Mouse (Mus musculus): ENCODE measurements around the gene Grik4. TPM values are rescaled to one million over a fixed set of nuclear protein-coding genes. Genes with fewer than 3 reads are reported as not detected.
A peak's percentile ranks its signal among the peaks of the same experiment; 100 is the strongest.

Grik4 gene
- polyA plus RNA-seq, 1 experiment from 2014 or later = 1.2 TPM

DNA sequence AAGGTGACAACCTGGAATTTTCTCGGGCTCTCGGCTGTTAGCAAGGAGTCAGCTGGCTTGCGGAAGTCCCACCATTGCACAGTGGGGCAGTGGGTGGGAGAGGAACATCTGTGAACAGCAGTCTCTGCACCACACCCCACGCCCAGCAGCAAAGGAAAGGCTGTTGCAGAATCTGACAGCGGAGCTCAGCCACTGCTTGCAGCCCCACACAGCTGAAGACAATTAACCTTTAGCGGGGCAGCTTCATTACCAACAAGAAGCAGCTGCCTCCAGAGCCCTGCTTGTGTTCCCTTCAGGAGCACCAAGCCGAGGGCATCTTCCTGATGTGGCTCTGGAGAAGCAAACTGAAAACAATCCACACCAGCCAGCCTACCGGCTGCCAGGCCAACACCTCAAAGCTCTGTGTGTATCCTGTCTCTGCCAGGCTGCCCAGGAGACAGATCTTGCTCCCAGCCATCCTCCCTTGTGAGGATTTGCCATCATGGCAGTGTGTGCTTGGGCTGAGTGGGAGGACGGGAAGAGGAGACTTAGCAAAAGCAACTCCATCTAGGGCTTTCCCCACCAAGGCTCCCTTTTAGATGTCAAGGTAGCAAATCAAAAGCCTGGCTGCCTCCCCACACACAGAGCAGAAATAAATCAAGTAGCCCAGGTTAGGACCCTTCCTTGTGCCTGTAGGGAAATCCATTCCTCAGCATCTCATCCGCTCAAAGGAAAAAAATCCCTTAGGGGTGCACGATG lies 179.3 kb downstream of the Grik4 start:
- Histone ChIP-seq H3K4me3 (ENCODE audit: low read depth, low read length) (no peak overlapping the region), H3K4me2 (no peak overlapping the region), H3K9ac (ENCODE audit: low read length) (no peak overlapping the region; the same call in 1 of the 2 replicates), H3K27me3 (ENCODE audit: control insufficient read depth, insufficient read depth, low read length) (no peaks in the 10 kb centered on the region), H3K27ac (ENCODE audit: low read depth, low read length) (no peak overlapping the region), H3K4me1 (ENCODE audit: control insufficient read depth, insufficient read depth, low read length) (peaks cover 6% of the 10 kb centered on the region), H3K36me3 (ENCODE audit: control insufficient read depth, insufficient read depth, low read length) (no peaks in the 10 kb centered on the region), H3K9me3 (ENCODE audit: control insufficient read depth, low read length) (no peaks in the 10 kb centered on the region)
- DNase-seq (ENCODE audit: low spot score, missing footprints) = peak; percentile 85
- no peak for ATAC-seq (ENCODE audit: low FRiP score)
- WGBS = 57% methylated on average over 11 of the region's 11 CpGs

GRCm38 (mm10) chr9:42758682-42759205 lies 185.5 kb downstream of the Grik4 start:
- WGBS = 51% methylated on average over 5 of the region's 5 CpGs
- no peak overlapping the region for H3K27ac ChIP-seq (ENCODE audit: low read depth, low read length)
- DNase-seq (ENCODE audit: low spot score, missing footprints) = peak; percentile 76

DNA sequence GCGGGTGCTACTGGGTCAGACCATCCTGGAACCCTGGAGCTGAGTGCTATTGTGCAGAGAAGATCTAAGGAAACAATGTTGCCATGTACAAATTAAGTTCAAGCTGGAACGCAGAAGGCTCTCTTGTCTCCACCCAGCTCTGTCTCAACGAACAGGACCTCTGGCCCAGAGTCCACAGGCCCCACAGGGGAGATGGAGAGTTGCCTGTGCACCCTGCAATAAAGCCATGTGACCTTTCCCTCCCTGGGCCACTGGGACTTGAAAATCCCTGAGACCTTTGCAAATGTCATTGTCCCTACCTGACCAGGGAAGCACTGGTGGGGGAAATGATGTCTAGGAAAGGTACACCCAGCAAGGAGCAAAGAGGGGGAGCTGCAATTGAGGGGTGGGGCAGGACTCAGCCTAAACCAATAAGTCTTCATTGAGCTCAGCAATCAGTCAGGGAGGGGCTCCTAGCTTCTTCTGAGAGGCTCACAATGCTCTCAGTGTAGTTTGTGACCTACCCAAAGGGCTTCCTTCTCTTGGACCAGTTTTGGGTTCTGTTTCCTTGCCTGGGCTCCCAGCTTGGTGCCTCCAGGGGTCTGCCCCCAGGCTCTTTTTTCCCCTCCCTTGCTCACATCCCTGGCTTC lies 187.2 kb downstream of the Grik4 start:
- Histone ChIP-seq H3K4me1 (ENCODE audit: control insufficient read depth, insufficient read depth, low read length) (no peaks in the 10 kb centered on the region), H3K9ac (ENCODE audit: low read length) (no peak overlapping the region), H3K27ac (ENCODE audit: low read depth, low read length) (no peak overlapping the region), H3K4me2 (no peak overlapping the region), H3K36me3 (ENCODE audit: control insufficient read depth, insufficient read depth, low read length) (no peaks in the 10 kb centered on the region), H3K27me3 (ENCODE audit: control insufficient read depth, insufficient read depth, low read length) (no peaks in the 10 kb centered on the region), H3K9me3 (ENCODE audit: control insufficient read depth, low read length) (no peaks in the 10 kb centered on the region), H3K4me3 (ENCODE audit: low read depth, low read length) (no peak overlapping the region)
- ATAC-seq (ENCODE audit: low FRiP score) (no peak), DNase-seq (ENCODE audit: low spot score, missing footprints) (peak; percentile 26)
- WGBS = 80% methylated on average over 3 of the region's 3 CpGs

More at GRCm38 (mm10) chr9:42758682-42759205, 185.5 kb downstream of the Grik4 start:
- Histone ChIP-seq H3K36me3 (ENCODE audit: control insufficient read depth, insufficient read depth, low read length) (no peaks in the 10 kb centered on the region), H3K4me1 (ENCODE audit: control insufficient read depth, insufficient read depth, low read length) (no peaks in the 10 kb centered on the region), H3K9ac (ENCODE audit: low read length) (no peak overlapping the region), H3K27me3 (ENCODE audit: control insufficient read depth, insufficient read depth, low read length) (no peaks in the 10 kb centered on the region), H3K4me3 (ENCODE audit: low read depth, low read length) (no peak overlapping the region), H3K9me3 (ENCODE audit: control insufficient read depth, low read length) (no peaks in the 10 kb centered on the region), H3K4me2 (no peak overlapping the region)
- ATAC-seq (ENCODE audit: low FRiP score) = no peak

GRCm38 (mm10) chr9:42754699-42755098 lies 189.6 kb downstream of the Grik4 start:
- ATAC-seq (ENCODE audit: low FRiP score) (no peak), DNase-seq (ENCODE audit: low spot score, missing footprints) (peak; percentile 70)
- Histone ChIP-seq H3K27me3 (ENCODE audit: control insufficient read depth, insufficient read depth, low read length) (no peaks in the 10 kb centered on the region), H3K27ac (ENCODE audit: low read depth, low read length) (no peak overlapping the region), H3K4me3 (ENCODE audit: low read depth, low read length) (no peak overlapping the region), H3K4me2 (no peak overlapping the region), H3K4me1 (ENCODE audit: control insufficient read depth, insufficient read depth, low read length) (no peaks in the 10 kb centered on the region), H3K36me3 (ENCODE audit: control insufficient read depth, insufficient read depth, low read length) (no peaks in the 10 kb centered on the region), H3K9me3 (ENCODE audit: control insufficient read depth, low read length) (no peaks in the 10 kb centered on the region), H3K9ac (ENCODE audit: low read length) (no peak overlapping the region)
- WGBS = 62% methylated on average over 8 of the region's 8 CpGs

GRCm38 (mm10) chr9:42751160-42751559 lies 193.1 kb downstream of the Grik4 start:
- 86% methylated on average over 2 of the region's 2 CpGs for WGBS
- no peak overlapping the region for H3K27ac ChIP-seq (ENCODE audit: low read depth, low read length)
- ATAC-seq (ENCODE audit: low FRiP score) = no peak
- H3K9ac ChIP-seq (ENCODE audit: low read length) = no peak overlapping the region
- H3K27me3 ChIP-seq (ENCODE audit: control insufficient read depth, insufficient read depth, low read length) = no peaks in the 10 kb centered on the region
- H3K9me3 ChIP-seq (ENCODE audit: control insufficient read depth, low read length) = no peaks in the 10 kb centered on the region
- no peak overlapping the region for H3K4me3 ChIP-seq (ENCODE audit: low read depth, low read length)
- no peaks in the 10 kb centered on the region for H3K4me1 ChIP-seq (ENCODE audit: control insufficient read depth, insufficient read depth, low read length)
- no peak overlapping the region for H3K4me2 ChIP-seq
- DNase-seq (ENCODE audit: low spot score, missing footprints) = no peak
- H3K36me3 ChIP-seq (ENCODE audit: control insufficient read depth, insufficient read depth, low read length) = no peaks in the 10 kb centered on the region

GRCm38 (mm10) chr9:42750176-42750575 lies 194.1 kb downstream of the Grik4 start:
- 70% methylated on average over 3 of the region's 3 CpGs for WGBS
- no peak overlapping the region for H3K9ac ChIP-seq (ENCODE audit: low read length)
- no peak overlapping the region for H3K27ac ChIP-seq (ENCODE audit: low read depth, low read length)
- no peaks in the 10 kb centered on the region for H3K9me3 ChIP-seq (ENCODE audit: control insufficient read depth, low read length)
- no peaks in the 10 kb centered on the region for H3K36me3 ChIP-seq (ENCODE audit: control insufficient read depth, insufficient read depth, low read length)
- ATAC-seq (ENCODE audit: low FRiP score) (no peak), DNase-seq (ENCODE audit: low spot score, missing footprints) (no peak)
- no peaks in the 10 kb centered on the region for H3K4me1 ChIP-seq (ENCODE audit: control insufficient read depth, insufficient read depth, low read length)
- H3K27me3 ChIP-seq (ENCODE audit: control insufficient read depth, insufficient read depth, low read length) = no peaks in the 10 kb centered on the region
- H3K4me3 ChIP-seq (ENCODE audit: low read depth, low read length) = no peak overlapping the region
- no peak overlapping the region for H3K4me2 ChIP-seq

- H3K4me2 ChIP-seq = no peak overlapping the region
- no peaks in the 10 kb centered on the region for H3K4me1 ChIP-seq (ENCODE audit: control insufficient read depth, insufficient read depth, low read length)
- no peak overlapping the region for H3K27ac ChIP-seq (ENCODE audit: low read depth, low read length)
- no peak for DNase-seq (ENCODE audit: low spot score, missing footprints)
- H3K9ac ChIP-seq (ENCODE audit: low read length) = no peak overlapping the region
- no peaks in the 10 kb centered on the region for H3K27me3 ChIP-seq (ENCODE audit: control insufficient read depth, insufficient read depth, low read length)
- 93% methylated on average over 8 of the region's 8 CpGs for WGBS
- no peaks in the 10 kb centered on the region for H3K36me3 ChIP-seq (ENCODE audit: control insufficient read depth, insufficient read depth, low read length)
- H3K9me3 ChIP-seq (ENCODE audit: control insufficient read depth, low read length) = no peaks in the 10 kb centered on the region
- no peak overlapping the region for H3K4me3 ChIP-seq (ENCODE audit: low read depth, low read length)
- no peak for ATAC-seq (ENCODE audit: low FRiP score)
Observed at GRCm38 (mm10) chr9:42745982-42746381, 198.3 kb downstream of the Grik4 start.

DNA sequence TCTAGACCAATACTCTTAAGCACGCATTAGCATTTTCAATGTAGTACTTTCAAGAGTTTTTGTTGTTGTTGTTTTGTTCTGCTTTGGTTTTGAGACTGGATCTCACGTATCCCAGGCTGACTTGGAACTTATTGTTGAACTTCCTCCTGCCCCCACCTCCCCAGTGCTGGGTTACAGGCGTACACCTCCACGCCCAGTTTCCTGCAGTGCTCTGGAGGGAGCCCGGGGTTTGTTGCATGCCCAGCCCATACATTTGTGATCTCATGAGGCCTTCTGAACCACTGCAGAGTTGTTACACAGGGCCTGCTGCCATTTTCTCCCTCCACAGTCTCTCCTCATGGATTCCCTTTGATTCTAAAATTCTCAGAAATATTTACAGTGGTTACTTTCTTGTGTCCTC lies 201.9 kb downstream of the Grik4 start:
- Histone ChIP-seq H3K4me2 (no peak overlapping the region), H3K4me3 (ENCODE audit: low read depth, low read length) (no peak overlapping the region), H3K27ac (ENCODE audit: low read depth, low read length) (no peak overlapping the region), H3K9me3 (ENCODE audit: control insufficient read depth, low read length) (no peaks in the 10 kb centered on the region), H3K9ac (ENCODE audit: low read length) (no peak overlapping the region), H3K27me3 (ENCODE audit: control insufficient read depth, insufficient read depth, low read length) (no peaks in the 10 kb centered on the region), H3K4me1 (ENCODE audit: control insufficient read depth, insufficient read depth, low read length) (no peaks in the 10 kb centered on the region), H3K36me3 (ENCODE audit: control insufficient read depth, insufficient read depth, low read length) (no peaks in the 10 kb centered on the region)
- DNase-seq (ENCODE audit: low spot score, missing footprints) (no peak), ATAC-seq (ENCODE audit: low FRiP score) (no peak)
- 81% methylated on average over 5 of the region's 5 CpGs for WGBS

DNA sequence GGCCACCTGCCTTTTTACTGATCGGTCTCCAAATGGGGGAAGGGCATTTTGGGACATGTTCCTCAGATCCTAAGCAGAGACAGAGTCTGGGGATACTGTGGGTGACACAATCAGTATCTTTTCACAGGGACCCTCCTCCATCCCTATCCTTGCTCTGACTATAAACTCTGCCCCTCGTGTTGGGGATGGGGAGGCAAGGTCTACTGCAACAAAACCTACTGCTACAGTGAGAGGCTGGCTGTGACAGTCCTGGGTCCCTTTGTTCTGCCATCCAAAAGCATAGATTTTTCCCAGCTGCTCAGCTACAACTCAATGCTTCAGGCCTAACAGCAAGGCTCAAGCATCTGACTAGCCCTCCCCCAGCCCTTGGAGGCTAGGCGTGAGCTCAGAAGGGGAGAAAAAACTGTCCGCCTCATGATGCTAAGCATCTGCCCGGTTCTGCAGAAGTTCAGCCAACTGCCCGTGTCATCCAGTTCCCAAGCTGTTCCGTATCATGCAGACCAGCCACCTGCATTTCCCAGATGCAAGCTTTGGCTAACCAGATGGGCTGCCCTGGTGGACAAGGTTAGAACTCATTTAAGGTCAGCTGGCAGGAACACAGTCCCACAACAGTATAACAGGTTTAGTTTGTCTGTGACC lies 207.5 kb downstream of the Grik4 start:
- Histone ChIP-seq H3K27ac (ENCODE audit: low read depth, low read length) (no peak overlapping the region), H3K36me3 (ENCODE audit: control insufficient read depth, insufficient read depth, low read length) (no peaks in the 10 kb centered on the region), H3K4me3 (ENCODE audit: low read depth, low read length) (no peak overlapping the region), H3K4me2 (no peak overlapping the region), H3K9ac (ENCODE audit: low read length) (no peak overlapping the region), H3K27me3 (ENCODE audit: control insufficient read depth, insufficient read depth, low read length) (no peaks in the 10 kb centered on the region), H3K4me1 (ENCODE audit: control insufficient read depth, insufficient read depth, low read length) (peaks cover under 1% of the 10 kb centered on the region; the same call in 1 of the 2 replicates), H3K9me3 (ENCODE audit: control insufficient read depth, low read length) (no peaks in the 10 kb centered on the region)
- no peak for ATAC-seq (ENCODE audit: low FRiP score)
- 83% methylated on average over 7 of the region's 7 CpGs for WGBS
- DNase-seq (ENCODE audit: low spot score, missing footprints) = no peak
